8 mouse cellular contexts compared by ENCODE assay signal in genomic region chr5:143372818-143373217, GRCm38 (mm10). TPM values are rescaled to one million over a fixed set of nuclear protein-coding genes. Genes with fewer than 3 reads are reported as not detected.
DNase-seq lines count a peak whose midpoint lies in the region; ATAC-seq lines count a peak whose summit lies in the region.

No protein-coding gene starts in this region.

- 1% methylated on average over 35 of the region's 35 CpGs for WGBS in hindbrain, embryonic 14.5 days

- no peak overlapping the region for H3K27ac ChIP-seq in hindbrain, embryonic 14.5 days

- H3K4me1 ChIP-seq in hindbrain, embryonic 14.5 days (replicated peaks; ENCODE audit: control insufficient read depth, insufficient read depth, low read length): peaks cover 7% of the 10 kb centered on the region

- no peaks in the 10 kb centered on the region for H3K9me3 ChIP-seq in hindbrain, embryonic 14.5 days (ENCODE audit: control insufficient read depth, low read length)

- H3K4me2 ChIP-seq in hindbrain, embryonic 14.5 days (replicated peaks): peak overlapping the region; percentile 54

- no peak for ATAC-seq in hindbrain, embryonic 14.5 days (ENCODE audit: low FRiP score)
- no peak for ATAC-seq in erythroblast, adult 5-6 weeks (replicated peaks; ENCODE audit: low FRiP score, poor library complexity, severe bottlenecking)

- DNase-seq in frontal cortex, postnatal 36 days (ENCODE audit: low spot score in 2 of 2): peak; percentile 29 to 40
- no peak for DNase-seq in frontal cortex, postnatal 10 days (ENCODE audit: low spot score in 2 of 2)
- peak; percentile 41 for DNase-seq in right cerebral cortex, postnatal 4 days
- no peak for DNase-seq in right cerebral cortex, postnatal 10 days (ENCODE audit: low spot score in 2 of 2)
- no peak for DNase-seq in hindbrain, embryonic 14.5 days (ENCODE audit: low spot score)
- DNase-seq in lung, postnatal 14 days: peak; percentile 4
- no peak for DNase-seq in cerebellum, adult 9-10 months

- H3K27me3 ChIP-seq in hindbrain, embryonic 14.5 days (ENCODE audit: control insufficient read depth, insufficient read depth, low read length): peaks cover 78% of the 10 kb centered on the region

- peak overlapping the region; percentile 28 for H3K4me3 ChIP-seq in hindbrain, embryonic 14.5 days (replicated peaks; ENCODE audit: low read length)

- H3K9ac ChIP-seq in hindbrain, embryonic 14.5 days: peak overlapping the region; percentile 42; the same call in 1 of the 2 replicates

- no peaks in the 10 kb centered on the region for H3K36me3 ChIP-seq in hindbrain, embryonic 14.5 days (replicated peaks; ENCODE audit: control insufficient read depth, insufficient read depth)

RNA-seq across cellular contexts. Expression of gene Grid2ip, which starts 15.7 kb away (rescaled TPM):
- polyA plus RNA-seq in hindbrain, embryonic 14.5 days (2014; fragmentation: Nextera tagmentation; extraction: Ambion mirVana): 0.25 and 0.60 TPM in 2 replicates
- total RNA-seq in erythroblast, adult 5-6 weeks (2015; ENCODE audit: low replicate concordance): 0.58 TPM in 1 of 2 replicates, not detected in the other
- total RNA-seq in erythroblast, adult 5-6 weeks (2017; ENCODE audit: low replicate concordance): not detected in 2 replicates

RNA-seq across cellular contexts. Expression of gene Kdelr2, which starts 30.8 kb away (rescaled TPM):
- 146 and 147 TPM in 2 replicates for polyA plus RNA-seq in hindbrain, embryonic 14.5 days (2014; fragmentation: Nextera tagmentation; extraction: Ambion mirVana)
- 17.6 and 19.6 TPM in 2 replicates for total RNA-seq in erythroblast, adult 5-6 weeks (2015; ENCODE audit: low replicate concordance)
- total RNA-seq in erythroblast, adult 5-6 weeks (2017; ENCODE audit: low replicate concordance): 15.5 and 29.2 TPM in 2 replicates

RNA-seq across cellular contexts. Expression of gene Zdhhc4, which starts 43.8 kb away (rescaled TPM):
- polyA plus RNA-seq in hindbrain, embryonic 14.5 days (2014; fragmentation: Nextera tagmentation; extraction: Ambion mirVana): 72.2 and 78.1 TPM in 2 replicates
- 8.8 and 23.8 TPM in 2 replicates for total RNA-seq in erythroblast, adult 5-6 weeks (2015; ENCODE audit: low replicate concordance)
- total RNA-seq in erythroblast, adult 5-6 weeks (2017; ENCODE audit: low replicate concordance): 6.0 and 10.6 TPM in 2 replicates

RNA-seq across cellular contexts. Expression of gene E130309D02Rik, which starts 57.7 kb away (rescaled TPM):
- polyA plus RNA-seq in hindbrain, embryonic 14.5 days (2014; fragmentation: Nextera tagmentation; extraction: Ambion mirVana): 24.6 and 25.4 TPM in 2 replicates
- 7.1 and 11.3 TPM in 2 replicates for total RNA-seq in erythroblast, adult 5-6 weeks (2015; ENCODE audit: low replicate concordance)
- 4.3 and 4.6 TPM in 2 replicates for total RNA-seq in erythroblast, adult 5-6 weeks (2017; ENCODE audit: low replicate concordance)

Comparison
In these comparisons a context has a peak if more than half of its experiments do, and no peak if none do; other contexts are left out.
1. DNase-seq: peak in frontal cortex, postnatal 36 days (2 of 2), right cerebral cortex, postnatal 4 days (single experiment) and lung, postnatal 14 days (single experiment); none in frontal cortex, postnatal 10 days (0 of 2), right cerebral cortex, postnatal 10 days (0 of 2), hindbrain, embryonic 14.5 days (single experiment) and cerebellum, adult 9-10 months (single experiment).